Mouse (Mus musculus): ENCODE measurements around the gene Ddi2.

GRCm38 (mm10) chr4:141641353-141641771 is 81.9 kb downstream of the Ddi2 start:
- TF ChIP-seq CTCF (IDR thresholded peaks at IDR 0.05; ENCODE audit: low read depth) (no peak), EP300 (IDR thresholded peaks at IDR 0.05; ENCODE audit: low read depth) (no peak)
